Mouse (Mus musculus) spleen, postnatal 4 days (tissue): ENCODE measurements at regions not wholly inside any gene's neighbourhood (a gene's known extent, or its start where the extent isn't known, plus 50 kb on each side); places are given as distances from the start of the nearest gene placed in this dataset.

Experiments used
- DNase-seq, 2 experiments: peaks; one replicate each; pipeline ENCODE4 v3.0.0; 2022; ENCODE audit warnings: low spot score in 2 of 2

DNA sequence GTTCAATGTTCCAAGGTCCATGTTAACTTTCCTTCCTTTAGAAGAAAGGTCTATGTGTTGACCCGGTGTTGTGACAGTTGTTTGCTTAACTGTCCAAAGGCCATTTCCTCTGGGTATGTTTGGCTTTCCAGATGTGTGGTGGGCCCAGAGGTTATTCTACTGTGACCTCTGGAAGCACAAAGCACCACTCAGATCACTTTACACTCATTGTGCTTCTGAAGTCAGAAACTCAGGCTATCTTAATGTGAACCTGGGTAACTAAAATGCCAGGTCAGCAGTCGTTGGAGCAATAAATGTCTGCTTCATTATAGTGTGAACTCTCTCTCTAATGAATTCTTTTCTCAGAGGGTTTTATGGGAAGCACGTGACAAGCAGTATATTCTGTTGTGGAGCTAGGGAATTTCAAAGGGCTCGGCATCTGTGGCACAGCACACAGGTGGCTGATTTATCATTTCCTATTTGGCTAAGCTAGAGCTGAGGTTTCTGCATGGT is 68.5 kb upstream of the Klf12 start:
- DNase-seq = no peak

DNA sequence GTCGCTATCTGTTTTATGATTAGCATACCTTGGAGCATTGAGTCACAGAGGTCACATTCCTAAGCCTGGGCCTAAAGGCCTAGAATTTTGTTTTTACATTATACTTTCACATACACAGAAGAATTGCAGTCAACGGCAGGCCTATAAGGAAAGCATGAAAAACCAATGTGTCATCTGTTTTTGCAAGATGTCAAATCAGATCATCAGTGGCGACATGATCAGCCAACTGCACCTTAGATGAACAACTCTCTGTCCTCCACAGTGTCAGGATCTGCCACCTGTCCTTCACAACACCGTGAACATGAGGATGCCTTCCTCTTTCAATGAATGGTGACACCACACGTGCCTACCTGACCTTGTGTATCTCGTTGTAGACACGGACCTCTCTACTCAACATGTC is 66.5 kb upstream of the Klf12 start:
- DNase-seq = no peak

DNA sequence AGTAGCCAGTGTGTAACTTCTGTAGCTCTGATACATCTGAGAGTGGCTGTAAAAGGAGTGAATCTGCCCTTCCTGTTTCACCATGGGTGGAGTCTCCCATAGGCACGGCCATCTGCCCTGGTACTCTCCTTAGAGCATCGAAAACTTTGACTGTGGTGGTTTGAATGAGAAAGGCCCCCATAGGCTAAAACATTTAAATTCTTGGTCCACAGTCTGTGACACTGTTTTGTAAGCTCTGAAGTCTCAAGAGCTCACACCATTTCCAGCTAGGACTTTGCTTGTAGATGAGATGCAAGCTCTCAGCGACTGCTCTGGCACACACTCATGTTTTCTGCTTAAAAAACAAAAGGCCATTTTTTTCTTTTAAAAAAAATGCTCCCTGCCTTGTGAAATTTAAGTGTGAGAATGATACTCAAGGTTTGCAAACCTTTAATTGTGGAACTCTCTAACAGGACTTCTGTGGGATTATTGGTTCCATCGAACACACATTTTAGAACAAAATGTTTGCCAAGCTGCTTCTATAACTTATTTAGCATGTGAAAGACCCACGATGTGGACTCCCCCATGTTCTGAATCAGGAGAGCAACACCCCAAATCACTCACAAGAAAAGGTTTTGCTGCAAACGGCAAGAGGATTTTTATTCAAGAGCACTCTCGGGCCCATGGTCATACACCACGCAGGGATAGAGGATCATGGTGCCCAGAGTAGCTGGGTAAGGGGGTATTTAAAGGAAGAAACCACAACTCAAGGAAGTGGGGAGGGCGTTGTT is 65.7 kb upstream of the Klf12 start:
- DNase-seq = no peak

DNA sequence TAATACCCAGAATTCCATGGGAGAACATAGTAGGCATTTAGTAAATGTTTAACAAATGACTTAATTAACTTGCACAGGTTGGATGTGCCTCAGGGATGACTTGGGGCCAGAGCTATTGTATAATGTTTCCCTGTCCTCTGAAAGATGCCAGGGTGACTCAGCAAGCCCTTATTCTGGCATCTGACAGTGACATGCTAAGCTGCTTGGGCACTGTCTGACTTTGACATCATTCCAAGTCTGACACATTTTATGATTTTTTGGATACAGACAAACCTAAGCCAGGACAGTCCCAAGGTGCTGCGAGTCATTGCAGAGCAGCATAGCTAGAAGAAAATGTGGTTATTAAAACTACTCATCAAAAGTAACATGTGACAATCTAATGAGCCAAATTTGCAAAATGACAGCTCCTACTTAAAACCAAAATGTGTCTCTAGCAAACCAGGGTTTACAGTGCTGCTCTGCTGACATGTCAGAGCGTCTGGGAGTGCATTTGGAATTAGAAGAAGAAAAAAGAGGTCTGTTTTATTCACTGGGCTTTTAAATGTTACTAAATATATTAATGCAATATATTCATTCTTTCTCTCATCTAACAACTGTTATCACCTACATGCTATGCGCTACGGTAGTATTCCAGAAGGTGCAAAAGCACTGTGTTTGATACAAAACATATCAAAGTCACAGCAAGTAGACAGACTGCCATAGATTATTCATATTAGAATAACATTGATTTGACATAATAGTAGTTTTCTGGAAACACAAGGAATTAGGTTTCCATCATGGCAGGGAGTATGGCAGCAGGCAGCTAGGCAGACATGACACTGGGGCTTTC is 64.1 kb upstream of the Klf12 start:
- no peak for DNase-seq

DNA sequence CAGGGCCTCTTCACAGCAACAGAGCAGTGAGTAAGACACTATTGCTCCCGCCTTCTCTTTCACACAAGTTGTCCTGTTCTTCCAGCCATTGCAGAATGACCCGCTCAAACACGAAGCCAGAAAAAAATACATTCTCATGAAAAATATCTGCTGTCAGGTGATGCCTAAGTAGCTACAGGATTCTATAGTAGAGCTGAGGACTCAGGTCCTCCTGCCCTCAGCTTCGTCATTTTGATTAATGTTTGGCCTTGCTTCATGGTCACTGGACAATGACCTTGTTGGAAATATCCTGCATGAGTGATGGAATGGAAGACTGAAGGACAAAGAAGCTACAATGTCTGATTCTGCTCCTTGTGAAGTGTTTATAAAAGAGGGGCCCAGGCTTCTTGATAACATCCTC is 52.4 kb upstream of the Klf12 start:
- no peak for DNase-seq
